Mouse (Mus musculus) retina, adult 2 months (tissue): ENCODE results near the gene Slc23a2.

Experiments used
- DNase-seq: peaks from one replicate; pipeline ENCODE4 v3.0.0-alpha.2; 2012; ENCODE audit warnings: low read depth, low spot score

The Slc23a2 gene

GRCm38 (mm10) chr2:132144971-132145691, at the start of gene Slc23a2:
Slc23a2 (minus strand) TSS chr2:132145108.
- no peak for DNase-seq

GRCm38 (mm10) chr2:132190602-132191161, 45.8 kb upstream of the Slc23a2 start:
- DNase-seq, result no peak

- no peak for DNase-seq
Observed at GRCm38 (mm10) chr2:132183874-132184273, 39.0 kb upstream of the Slc23a2 start.

GRCm38 (mm10) chr2:132180463-132181205, 35.7 kb upstream of the Slc23a2 start:
- no peak for DNase-seq

GRCm38 (mm10) chr2:132179371-132179770, 34.5 kb upstream of the Slc23a2 start:
- DNase-seq, result no peak

GRCm38 (mm10) chr2:132177406-132177805, 32.5 kb upstream of the Slc23a2 start:
- no peak for DNase-seq

- DNase-seq, result no peak
Observed at GRCm38 (mm10) chr2:132176289-132176848, 31.5 kb upstream of the Slc23a2 start.

- DNase-seq, result no peak
Observed at GRCm38 (mm10) chr2:132174048-132174447, 29.1 kb upstream of the Slc23a2 start.

GRCm38 (mm10) chr2:132171939-132172338, 27.0 kb upstream of the Slc23a2 start:
- DNase-seq, result no peak

GRCm38 (mm10) chr2:132169150-132169549, 24.2 kb upstream of the Slc23a2 start:
- DNase-seq, result no peak

GRCm38 (mm10) chr2:132163626-132164025, 18.7 kb upstream of the Slc23a2 start:
- no peak for DNase-seq

- DNase-seq, result no peak
Observed at GRCm38 (mm10) chr2:132157482-132157881, 12.6 kb upstream of the Slc23a2 start.

GRCm38 (mm10) chr2:132152670-132153069, 7.8 kb upstream of the Slc23a2 start:
- DNase-seq, result no peak

GRCm38 (mm10) chr2:132151592-132151991, 6.7 kb upstream of the Slc23a2 start:
- no peak for DNase-seq

GRCm38 (mm10) chr2:132150926-132151325, 6.0 kb upstream of the Slc23a2 start:
- no peak for DNase-seq

- DNase-seq, result no peak
Observed at GRCm38 (mm10) chr2:132146502-132146901, 1.6 kb upstream of the Slc23a2 start.

- DNase-seq, result no peak
Observed at GRCm38 (mm10) chr2:132143943-132144927, 673 bp downstream of the Slc23a2 start.

- no peak for DNase-seq
Observed at GRCm38 (mm10) chr2:132142606-132143005, 2.3 kb downstream of the Slc23a2 start.

GRCm38 (mm10) chr2:132140536-132140935, 4.4 kb downstream of the Slc23a2 start:
- no peak for DNase-seq

GRCm38 (mm10) chr2:132139099-132139498, 5.8 kb downstream of the Slc23a2 start:
- DNase-seq, result no peak
